Mouse (Mus musculus) liver, postnatal 0 days (tissue): ENCODE measurements at regions not wholly inside any gene's neighbourhood (a gene's known extent, or its start where the extent isn't known, plus 50 kb on each side); places are given as distances from the start of the nearest gene placed in this dataset.

Experiments used
- ATAC-seq: fragments of 200-750 bp; cut with Nextera tagmentation; 2 replicates; pipeline ENCODE4 v1.8.0; 2017; ENCODE audit warnings: mild to moderate bottlenecking, moderate library complexity
- DNase-seq: peaks from one replicate; pipeline ENCODE4 v3.0.0-alpha.2; 2016
- H3K27ac ChIP-seq: fragments of 300-500 bp; sonication (generic); 2 replicates; pipeline ENCODE4 v1.5.1; 2014; ENCODE audit warnings: antibody characterized with exemption, moderate library complexity, mild to moderate bottlenecking, low read depth
- H3K27me3 ChIP-seq: fragments of 300-500 bp; sonication (generic); 2 replicates; pipeline ENCODE4 v1.6.1; 2014; ENCODE audit warnings: low read length, control low read depth, mixed read lengths; ENCODE audit not compliant: insufficient read depth
- H3K36me3 ChIP-seq: fragments of 300-500 bp; sonication (generic); replicated peaks from 2 replicates; pipeline ENCODE4 v1.6.1; 2014; ENCODE audit warnings: mild to moderate bottlenecking, control low read depth, low read length, moderate library complexity, mixed read lengths; ENCODE audit not compliant: insufficient read depth
- H3K4me1 ChIP-seq: fragments of 300-500 bp; sonication (generic); 2 replicates; pipeline ENCODE4 v1.6.1; 2014; ENCODE audit warnings: antibody characterized with exemption, mild to moderate bottlenecking, control low read depth; ENCODE audit not compliant: insufficient read depth
- H3K4me2 ChIP-seq: fragments of 300-500 bp; sonication (generic); 2 replicates; pipeline ENCODE4 v1.6.1; 2014; ENCODE audit warnings: low read depth, mild to moderate bottlenecking, low read length, moderate library complexity, mixed read lengths
- H3K4me3 ChIP-seq: fragments of 300-500 bp; sonication (generic); 2 replicates; pipeline ENCODE4 v1.5.1; 2014; ENCODE audit warnings: low read depth, low read length
- H3K9ac ChIP-seq: fragments of 300-500 bp; sonication (generic); replicated peaks from 2 replicates; pipeline ENCODE4 v1.6.1; 2014; ENCODE audit warnings: mild to moderate bottlenecking, moderate library complexity
- H3K9me3 ChIP-seq: fragments of 300-500 bp; sonication (generic); 2 replicates; pipeline ENCODE4 v1.6.1; 2016; ENCODE audit warnings: mild to moderate bottlenecking, control low read depth, low read length, mixed read lengths
- CTCF ChIP-seq: sonication (generic); IDR thresholded peaks from 2 replicates; pipeline ENCODE4 v1.5.1; 2016; ENCODE audit warnings: antibody characterized with exemption, low read depth
- EP300 ChIP-seq: IDR thresholded peaks from 2 replicates; pipeline ENCODE4 v1.6.1; 2016; ENCODE audit warnings: antibody characterized with exemption, low read depth, mild to moderate bottlenecking
- WGBS: fragments of 180-500 bp; shearing (Covaris S2); extraction: QIAGEN DNeasy Blood & Tissue Kit; methylation state at CpG from one replicate; pipeline ENCODE4 v1.1.7; 2014; ENCODE audit not compliant: insufficient replicate concordance; 5-methylcytosine and 5-hydroxymethylcytosine counted together

DNA sequence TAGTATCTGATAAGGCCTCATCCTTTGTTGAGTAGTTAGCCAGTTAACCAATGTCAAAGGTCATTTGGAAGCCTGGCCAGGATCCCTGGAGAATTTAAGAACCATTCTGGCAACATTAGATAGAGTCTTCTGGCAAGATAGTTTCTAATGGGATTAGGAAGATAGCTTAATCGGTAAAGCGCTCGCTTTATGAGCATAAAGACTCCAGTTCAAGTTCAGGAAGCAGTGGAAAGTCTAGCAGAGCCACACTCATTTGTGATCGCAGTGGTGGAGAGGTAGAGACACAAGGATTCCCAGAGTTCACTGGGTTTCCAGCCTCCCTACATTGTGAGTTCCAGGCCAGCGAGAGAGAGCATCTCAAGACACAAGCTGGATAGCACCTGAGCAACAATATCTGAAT, 60.5 kb upstream of the Adamts9 start:
- H3K27me3 ChIP-seq, result no peaks in the 10 kb centered on the region
- 91% methylated on average over 5 of the region's 5 CpGs for WGBS
- H3K27ac ChIP-seq, result no peak overlapping the region
- H3K4me2 ChIP-seq, result no peak overlapping the region
- ATAC-seq (no peak), DNase-seq (no peak)
- H3K9ac ChIP-seq, result no peak overlapping the region
- no peaks in the 10 kb centered on the region for H3K36me3 ChIP-seq
- H3K4me3 ChIP-seq, result no peak overlapping the region
- TF ChIP-seq EP300, result no peak
- TF ChIP-seq CTCF, result no peak
- no peaks in the 10 kb centered on the region for H3K4me1 ChIP-seq
- no peaks in the 10 kb centered on the region for H3K9me3 ChIP-seq

DNA sequence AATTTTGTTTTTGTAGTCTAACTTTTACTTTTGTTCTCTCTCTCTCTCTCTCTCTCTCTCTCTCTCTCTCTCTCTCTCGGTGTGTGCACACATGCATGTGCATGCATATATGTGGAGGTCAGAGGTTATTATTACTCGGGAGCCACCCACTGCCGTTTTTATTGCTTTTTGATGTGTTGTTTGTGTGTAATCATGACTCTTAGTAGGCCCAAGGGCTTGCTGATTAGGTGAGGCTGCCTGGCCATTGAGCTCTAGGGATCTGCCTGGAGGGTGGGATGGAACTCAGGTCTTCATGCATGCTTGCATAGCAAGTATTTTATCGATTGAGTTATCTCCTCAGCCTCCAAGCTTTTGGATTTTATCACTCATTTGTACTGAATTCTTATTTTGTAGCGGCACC, 50.4 kb upstream of the Adamts9 start:
- WGBS, result 76% methylated on average over 5 of the region's 5 CpGs
- no peak for DNase-seq

More for the DNA sequence above, 50.4 kb upstream of the Adamts9 start:
- Histone ChIP-seq H3K4me2 (no peak overlapping the region), H3K9me3 (no peaks in the 10 kb centered on the region), H3K27ac (no peak overlapping the region), H3K9ac (no peak overlapping the region), H3K27me3 (no peaks in the 10 kb centered on the region), H3K36me3 (no peaks in the 10 kb centered on the region), H3K4me1 (no peaks in the 10 kb centered on the region), H3K4me3 (no peak overlapping the region)
- TF ChIP-seq CTCF (no peak), EP300 (no peak)
- no peak for ATAC-seq
